8 mouse cellular contexts compared by ENCODE assay signal in the genomic region with DNA sequence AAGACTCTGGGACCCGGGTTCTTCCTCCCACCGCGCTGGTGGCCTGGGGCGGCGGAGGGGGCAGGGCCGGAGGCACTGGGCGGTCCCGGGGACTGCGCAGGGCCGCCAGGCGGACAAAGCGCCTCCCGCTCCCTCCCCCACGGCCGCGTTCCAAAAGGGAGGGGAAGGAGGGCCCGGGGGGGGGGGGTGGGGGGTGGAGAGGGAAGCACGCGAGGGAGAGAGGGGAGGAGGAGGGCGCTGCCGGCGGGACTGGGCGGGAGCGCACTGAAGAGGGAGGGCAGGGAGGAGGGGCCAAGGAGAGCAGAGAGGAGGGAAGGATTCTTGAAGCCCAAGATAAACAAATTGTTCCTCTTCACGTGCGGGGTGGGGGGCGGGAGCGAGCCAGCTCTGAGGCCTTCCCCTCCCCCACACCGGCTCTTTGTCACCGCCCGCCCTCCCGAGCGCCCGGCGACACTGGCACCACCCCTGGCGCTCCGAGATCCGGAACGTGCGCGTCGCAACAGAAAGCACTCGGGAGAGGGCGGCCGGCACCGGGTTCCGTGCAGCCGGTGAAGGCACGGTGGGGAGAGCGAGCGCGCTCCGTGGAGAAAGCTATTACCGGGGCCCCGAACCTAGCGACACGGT. TPM values are rescaled to one million over a fixed set of nuclear protein-coding genes. Genes with fewer than 3 reads are reported as not detected.
DNase-seq lines count a peak whose midpoint lies in the region; ATAC-seq and TF ChIP-seq lines count a peak whose summit lies in the region.

No protein-coding gene starts in this region.

- H3K27ac ChIP-seq in hindbrain, embryonic 10.5 days = peak overlapping the region; percentile 99
- H3K27ac ChIP-seq in lung, embryonic 15.5 days = peak overlapping the region; percentile 99
- H3K27ac ChIP-seq in olfactory bulb, adult 2 months (ENCODE audit: insufficient read depth, low read depth, low read length) = peak overlapping the region; percentile 93
- peak overlapping the region; percentile 72 for H3K27ac ChIP-seq in thymus, adult 2 months (ENCODE audit: control insufficient read depth, insufficient read depth, low read length)

- peaks cover 5% of the 10 kb centered on the region; the same call in 1 of the 2 replicates for H3K36me3 ChIP-seq in hindbrain, embryonic 10.5 days
- H3K36me3 ChIP-seq in lung, embryonic 15.5 days = no peaks in the 10 kb centered on the region
- H3K36me3 ChIP-seq in thymus, adult 2 months (ENCODE audit: control insufficient read depth, insufficient read depth, low read length) = no peaks in the 10 kb centered on the region

- peaks cover 24% of the 10 kb centered on the region for H3K4me1 ChIP-seq in hindbrain, embryonic 10.5 days (replicated peaks)
- H3K4me1 ChIP-seq in lung, embryonic 15.5 days = peaks cover 30% of the 10 kb centered on the region
- no peaks in the 10 kb centered on the region for H3K4me1 ChIP-seq in olfactory bulb, adult 2 months (ENCODE audit: control insufficient read depth, insufficient read depth, low read length)
- H3K4me1 ChIP-seq in thymus, adult 2 months (replicated peaks; ENCODE audit: control insufficient read depth, insufficient read depth, low read length) = peaks cover 5% of the 10 kb centered on the region

- H3K9me3 ChIP-seq in hindbrain, embryonic 10.5 days = no peaks in the 10 kb centered on the region
- H3K9me3 ChIP-seq in lung, embryonic 15.5 days = no peaks in the 10 kb centered on the region

- H3K4me3 ChIP-seq in hindbrain, embryonic 10.5 days = peak overlapping the region; percentile 75
- H3K4me3 ChIP-seq in lung, embryonic 15.5 days = peak overlapping the region; percentile 74
- peak overlapping the region; percentile 59 for H3K4me3 ChIP-seq in olfactory bulb, adult 2 months (ENCODE audit: insufficient read depth, low read depth, low read length)
- H3K4me3 ChIP-seq in thymus, adult 2 months (ENCODE audit: control insufficient read depth, insufficient read depth, low read length) = peak overlapping the region; percentile 70

- H3K27me3 ChIP-seq in hindbrain, embryonic 10.5 days (ENCODE audit: insufficient read depth, poor library complexity, severe bottlenecking) = no peaks in the 10 kb centered on the region
- H3K27me3 ChIP-seq in lung, embryonic 15.5 days = no peaks in the 10 kb centered on the region
- H3K27me3 ChIP-seq in thymus, adult 2 months (ENCODE audit: control insufficient read depth, insufficient read depth, low read length) = no peaks in the 10 kb centered on the region

- ATAC-seq in frontal cortex, adult (ENCODE audit: low TSS enrichment) = peak; percentile 32
- peak; percentile 89 for ATAC-seq in lung, embryonic 15.5 days (ENCODE audit: borderline replicate concordance, extremely low read depth, low FRiP score, low TSS enrichment)

- no peak for TF ChIP-seq CTCF in olfactory bulb, adult 2 months (IDR thresholded peaks at IDR 0.05; ENCODE audit: insufficient read depth, low read depth, low read length)
- TF ChIP-seq CTCF in thymus, adult 2 months (IDR thresholded peaks at IDR 0.05; ENCODE audit: borderline replicate concordance, control insufficient read depth, extremely low read depth, insufficient read depth, low read length, poor library complexity) = no peak

- peak overlapping the region; percentile 77 for H3K4me2 ChIP-seq in lung, embryonic 15.5 days

- H3K9ac ChIP-seq in lung, embryonic 15.5 days = peak overlapping the region; percentile 87

- peak; percentile 96 for DNase-seq in MN1 (ENCODE audit: low spot score)
- peak; percentile 88 for DNase-seq in cerebellum, adult 9-10 months
- DNase-seq in hindbrain, embryonic 10.5 days (ENCODE audit: low spot score) = peak; percentile 95
- peak; percentile 42 for DNase-seq in layer of hippocampus, adult 9-10 months (ENCODE audit: low spot score)
- DNase-seq in thymus, adult 2 months = peak; percentile 78

- under 1% methylated on average over 49 of the region's 57 CpGs for WGBS in hindbrain, embryonic 10.5 days
- under 1% methylated on average over 46 of the region's 57 CpGs for WGBS in lung, embryonic 15.5 days
- under 1% methylated on average over 49 of the region's 57 CpGs for WGBS in olfactory bulb, adult 2 months
- WGBS in thymus, adult 2 months = 1% methylated on average over 47 of the region's 57 CpGs

- TF ChIP-seq POLR2A in olfactory bulb, adult 2 months (IDR thresholded peaks at IDR 0.05; ENCODE audit: insufficient read depth, low read depth, low read length) = no peak; the same call in none of the 2 replicates
- TF ChIP-seq POLR2A in thymus, adult 2 months (IDR thresholded peaks at IDR 0.05; ENCODE audit: control insufficient read depth, extremely low read depth, insufficient read depth, low read length, poor library complexity) = peak; percentile 12; the same call in 1 of the 2 replicates

RNA-seq across cellular contexts. Expression of a gene that starts 2.8 kb away (rescaled TPM):
- 5.6 and 5.9 TPM in 2 replicates for polyA plus RNA-seq in hindbrain, embryonic 10.5 days (2016; fragmentation: Nextera tagmentation; extraction: Ambion mirVana)
- 7.4 and 8.4 TPM in 2 replicates for polyA plus RNA-seq in lung, embryonic 15.5 days (2015; fragmentation: Nextera tagmentation; extraction: Ambion mirVana)
- polyA plus RNA-seq in olfactory bulb, adult 2 months (2012; ENCODE audit: insufficient read depth, insufficient read length, low replicate concordance, missing spikeins) = not detected in 2 replicates
- 3.5 and 4.0 TPM in 2 replicates for polyA plus RNA-seq in thymus, adult 2 months (2012; rRNA removed)

Comparison
In these comparisons a context has a peak if more than half of its experiments do, and no peak if none do; other contexts are left out.
1. Peak in every context shown above with its lines: DNase-seq, ATAC-seq, H3K4me3 ChIP-seq and H3K27ac ChIP-seq.
2. DNase-seq: peak in every context shown above with its lines; median percentile 96 in MN1; 95 in hindbrain, embryonic 10.5 days; 88 in cerebellum, adult 9-10 months; 78 in thymus, adult 2 months; 42 in layer of hippocampus, adult 9-10 months.